Mouse (Mus musculus) erythroblast, adult 5-6 weeks (primary cell): Measurements from ENCODE around the gene Mib2. TPM values are rescaled to one million over a fixed set of nuclear protein-coding genes. Genes with fewer than 3 reads are reported as not detected.
"Not testable (repeated sequence)": the region's sequence is repeated elsewhere in the genome, so short reads cannot be mapped to it uniquely, and the experiment has no call there.

Experiments
- ATAC-seq: replicated peaks from 2 replicates; pipeline ENCODE4 v1.8.0; 2016; ENCODE audit warnings: moderate number of reproducible peaks, mild to moderate bottlenecking, moderate TSS enrichment, inconsistent platforms; ENCODE audit not compliant: poor library complexity, low FRiP score, severe bottlenecking
- total RNA-seq, 2 experiments: library from RNA; stranded (forward) in 1 of 2; stranded (reverse) in 1 of 2; fragments of 150-400 nt in 1 of 2; fragments of 200-764, 138-1000 nt in 1 of 2; gene quantifications; 2 replicates each; pipeline versions ENCODE4 v1.2.3 to v1.2.4; 2015 to 2017; ENCODE audit warnings: low replicate concordance in 2 of 2

Mib2 gene
- total RNA-seq, 2 experiments from 2014 or later = 0.77 to 3.2 TPM

GRCm38 (mm10) chr4:155675991-155676390 lies 7.0 kb upstream of the Mib2 start:
- ATAC-seq = peak; percentile 43; the same call in 1 of the 2 replicates

GRCm38 (mm10) chr4:155672082-155672481 lies 3.1 kb upstream of the Mib2 start:
- ATAC-seq = no peak

DNA sequence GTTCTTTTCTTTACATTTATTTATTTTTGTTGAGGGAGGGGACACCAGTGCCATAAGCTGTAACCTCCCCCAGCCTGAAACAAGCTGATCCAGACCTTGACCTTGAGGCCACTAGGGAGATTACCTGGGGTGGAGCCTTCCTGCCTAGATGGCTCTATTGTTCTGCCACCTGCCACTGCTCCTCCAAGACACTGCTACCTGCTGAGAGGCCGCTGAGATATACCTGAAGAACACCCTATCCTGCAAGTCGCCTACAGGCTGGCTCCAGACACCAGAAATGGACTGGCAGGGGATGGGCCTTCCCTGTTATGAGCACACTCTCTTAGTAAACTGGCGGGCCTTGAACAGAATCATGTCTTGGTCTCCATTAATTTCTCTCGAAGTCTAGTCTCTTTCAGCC lies 1.2 kb upstream of the Mib2 start:
- ATAC-seq = not testable (repeated sequence)

- ATAC-seq = no peak; the same call in none of the 2 replicates
Observed at GRCm38 (mm10) chr4:155669598-155670075, 639 bp upstream of the Mib2 start.

DNA sequence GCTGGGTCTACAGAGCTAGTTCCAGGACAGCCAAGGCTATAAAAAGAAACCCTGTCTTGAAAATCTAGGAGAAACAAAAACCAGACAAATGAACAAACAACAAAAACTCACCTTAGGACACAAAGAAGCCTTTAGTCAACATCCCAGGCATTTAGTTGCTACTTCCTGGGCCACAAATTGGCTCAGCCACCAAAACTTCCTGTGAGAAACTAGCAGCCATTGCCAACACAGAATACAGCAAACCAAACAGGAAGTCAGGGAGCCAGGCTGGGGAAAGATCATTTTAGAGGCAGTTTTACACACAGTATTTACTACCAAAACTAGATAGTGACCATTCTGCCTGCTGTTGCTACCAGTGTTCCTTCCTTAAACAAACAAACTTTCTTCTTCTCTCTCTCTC lies 2.1 kb downstream of the Mib2 start:
- ATAC-seq = no peak

DNA sequence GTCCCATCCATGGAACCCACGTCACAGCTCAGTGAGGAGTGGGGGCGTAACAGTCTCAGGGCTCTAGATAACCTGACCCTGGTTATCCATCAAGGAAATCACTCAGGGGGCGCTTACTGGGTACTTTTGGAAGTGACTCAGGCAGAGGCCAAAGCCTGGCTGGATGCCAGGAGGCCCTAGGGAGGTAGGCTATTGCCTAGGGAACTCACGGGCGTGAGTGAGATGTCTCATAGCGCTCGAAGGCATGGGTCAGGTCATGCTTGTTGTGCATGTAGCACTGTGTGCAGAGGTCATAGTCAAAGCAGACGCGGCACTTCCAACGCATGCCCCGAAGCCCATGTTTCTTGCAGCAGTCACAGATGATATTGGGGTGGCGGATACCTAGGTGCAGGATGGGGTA lies 8.4 kb downstream of the Mib2 start:
- ATAC-seq = no peak

DNA sequence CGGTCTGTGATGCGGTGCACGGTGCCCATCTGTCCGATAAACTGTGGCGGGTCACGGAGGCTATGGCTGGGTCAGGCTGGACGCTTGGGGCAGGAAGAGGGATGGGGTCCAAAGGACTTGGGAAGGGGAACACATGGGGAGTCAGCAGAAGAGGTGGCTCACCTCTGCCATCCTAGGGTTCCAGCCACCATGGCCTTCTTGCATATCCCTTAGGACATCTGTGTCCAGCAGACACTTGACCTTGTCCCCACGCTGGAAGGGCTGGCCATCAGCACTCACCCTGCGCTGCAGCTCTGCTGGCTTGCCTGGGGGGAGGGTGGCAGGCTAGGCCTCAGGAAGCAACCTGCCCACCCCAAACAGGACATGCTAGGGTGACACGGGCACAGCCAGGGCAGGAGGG lies 10.0 kb downstream of the Mib2 start:
- no peak for ATAC-seq

GRCm38 (mm10) chr4:155656214-155656751 lies 12.7 kb downstream of the Mib2 start:
- ATAC-seq = no peak

DNA sequence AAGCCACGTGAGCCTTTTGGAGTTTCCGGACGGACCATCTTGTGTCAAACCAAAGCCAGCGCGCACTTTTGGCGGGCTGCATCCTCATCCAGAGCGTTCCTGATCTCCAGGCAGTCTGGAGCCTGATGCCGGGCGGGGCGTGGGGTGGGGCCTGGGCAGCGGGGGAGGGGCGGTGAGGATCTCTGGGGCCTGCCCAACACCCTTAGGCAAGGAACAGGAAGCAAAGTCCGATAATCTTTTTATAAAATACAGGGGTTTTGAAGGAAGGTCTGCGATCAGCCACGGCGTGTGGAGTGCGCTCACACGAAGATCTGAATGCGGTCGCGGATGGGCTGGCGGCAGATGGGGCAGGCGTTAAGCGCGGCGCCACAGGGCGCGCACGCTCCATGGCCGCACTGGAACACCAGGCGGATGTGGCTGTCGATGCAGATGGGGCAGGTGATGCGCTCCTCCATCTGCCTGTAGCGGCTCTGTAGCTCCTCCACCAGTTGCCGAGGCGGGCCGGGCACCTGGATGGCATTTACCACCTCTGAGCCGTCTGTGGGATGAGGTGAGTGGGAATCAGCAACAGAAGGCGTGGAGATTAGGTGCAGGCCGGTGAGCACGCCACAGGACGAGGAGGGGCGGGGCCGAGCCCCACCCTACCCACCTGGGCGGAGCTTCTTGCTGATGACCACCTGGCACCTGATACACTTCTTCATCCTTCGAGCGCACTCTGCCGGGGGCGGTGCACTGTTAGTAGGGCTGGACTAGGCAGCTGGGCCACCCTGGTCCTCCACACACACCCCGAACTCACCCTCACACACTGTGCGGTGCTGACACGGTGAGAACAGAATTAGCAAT lies 14.3 kb downstream of the Mib2 start:
- no peak for ATAC-seq

DNA sequence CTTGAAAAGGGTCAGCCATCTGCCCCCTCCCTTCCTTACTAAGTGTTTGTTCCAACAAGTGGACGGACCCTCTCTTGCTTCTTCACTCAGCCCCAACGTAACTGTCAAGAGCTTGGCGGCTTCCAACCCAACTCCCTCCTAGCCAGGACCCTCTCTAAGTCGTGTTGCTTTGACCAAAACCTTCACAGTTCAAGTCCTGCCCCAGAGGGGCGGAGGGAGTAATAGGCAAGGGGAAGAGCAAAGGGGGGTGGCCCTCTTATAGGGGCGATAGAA lies 14.9 kb downstream of the Mib2 start:
- ATAC-seq = no peak

DNA sequence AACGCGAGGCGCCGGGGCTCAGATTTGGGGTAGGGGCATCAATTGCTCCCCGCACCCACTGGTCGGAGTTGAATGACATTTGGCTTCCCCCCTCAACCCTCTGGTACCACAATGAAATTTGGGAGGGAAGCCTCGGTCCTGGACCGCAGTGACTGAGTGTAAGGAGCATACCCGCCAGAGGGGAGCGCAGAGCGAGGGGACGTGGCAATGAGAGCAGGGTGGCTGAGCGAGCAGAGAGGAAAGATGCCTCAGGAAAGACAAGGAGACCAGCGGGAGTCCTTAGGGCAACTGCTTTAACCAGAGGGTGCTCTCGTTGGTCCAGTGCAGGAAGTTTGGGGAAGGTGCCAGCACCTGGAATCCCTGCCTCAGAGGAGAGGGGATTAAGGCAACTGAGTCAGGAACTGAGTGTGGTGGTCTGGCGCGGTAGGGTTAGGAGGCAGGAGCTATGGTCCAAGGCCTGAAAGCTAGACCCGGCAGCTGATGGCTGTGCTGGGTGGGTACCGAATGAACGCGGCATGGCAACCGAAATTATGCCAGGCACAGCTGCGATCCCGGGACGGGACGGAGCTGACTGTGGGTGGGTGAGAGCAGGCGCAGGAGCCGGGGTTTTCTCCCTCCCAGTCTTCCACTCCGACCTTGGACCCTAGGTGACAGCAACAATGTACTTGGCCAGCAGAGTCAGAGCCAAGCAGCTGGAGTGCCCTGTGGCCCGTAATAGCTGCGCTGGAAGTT lies 15.4 kb downstream of the Mib2 start:
- no peak for ATAC-seq

- no peak for ATAC-seq
Observed at GRCm38 (mm10) chr4:155653086-155653450, 15.9 kb downstream of the Mib2 start, which contains the start of gene Mmp23. Mmp23 (minus strand) TSS chr4:155653384.

DNA sequence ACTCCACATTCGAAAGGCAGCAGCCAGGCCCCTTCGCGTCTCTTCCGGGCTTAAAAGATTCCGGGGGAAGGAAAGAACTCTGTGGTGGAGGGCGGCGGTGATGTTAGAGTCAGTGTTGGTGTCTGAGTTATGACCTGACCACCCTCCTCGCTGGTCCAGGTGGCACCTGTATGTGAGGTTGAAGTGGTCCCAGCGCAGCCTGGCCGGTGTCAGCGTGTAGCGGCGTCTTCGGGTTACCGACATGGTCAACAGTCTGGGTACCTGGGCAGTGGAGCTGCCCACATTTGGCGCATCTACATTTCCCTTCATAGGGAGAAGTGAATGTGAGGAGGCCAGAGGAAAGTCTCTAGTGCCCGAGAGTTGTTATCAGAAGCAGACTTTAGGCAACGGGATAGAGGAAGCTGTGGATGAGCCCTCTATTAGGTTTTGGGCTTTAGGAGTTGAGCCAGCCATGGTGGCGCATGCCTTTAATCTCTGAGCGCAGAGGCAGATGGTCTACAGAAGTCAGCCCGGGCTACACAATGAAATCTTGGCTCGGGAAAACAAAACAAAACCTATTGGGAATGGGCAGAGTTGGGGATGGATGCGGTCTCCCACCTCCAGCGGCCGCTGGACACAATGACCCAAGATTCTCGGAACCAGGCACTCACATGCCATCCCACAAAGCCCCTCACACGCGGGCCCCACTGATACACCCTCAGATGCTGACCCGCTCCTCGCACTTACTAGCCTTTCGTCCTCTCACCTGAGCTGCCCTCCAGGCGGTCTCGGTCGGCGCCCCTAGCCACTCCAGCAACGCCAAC lies 16.5 kb downstream of the Mib2 start:
- no peak for ATAC-seq

- no peak for ATAC-seq
Observed at GRCm38 (mm10) chr4:155651553-155652269, 17.3 kb downstream of the Mib2 start.

DNA sequence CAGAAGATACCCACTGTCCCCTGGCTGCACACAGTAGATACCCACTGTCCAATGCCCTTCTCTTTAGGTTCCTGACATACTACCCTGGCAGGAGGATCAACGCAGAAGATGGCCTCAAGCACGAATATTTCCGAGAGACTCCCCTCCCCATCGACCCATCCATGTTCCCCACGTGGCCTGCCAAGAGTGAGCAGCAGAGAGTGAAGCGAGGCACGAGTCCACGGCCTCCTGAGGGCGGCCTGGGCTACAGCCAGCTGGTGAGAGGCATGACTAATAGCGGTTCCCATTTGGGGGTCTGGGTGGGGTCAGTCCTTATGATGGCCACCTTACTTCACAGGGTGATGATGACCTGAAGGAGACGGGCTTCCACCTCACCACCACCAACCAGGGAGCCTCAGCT lies 19.6 kb downstream of the Mib2 start:
- ATAC-seq = no peak

GRCm38 (mm10) chr4:155645721-155646120 lies 23.3 kb downstream of the Mib2 start:
- ATAC-seq = no peak

DNA sequence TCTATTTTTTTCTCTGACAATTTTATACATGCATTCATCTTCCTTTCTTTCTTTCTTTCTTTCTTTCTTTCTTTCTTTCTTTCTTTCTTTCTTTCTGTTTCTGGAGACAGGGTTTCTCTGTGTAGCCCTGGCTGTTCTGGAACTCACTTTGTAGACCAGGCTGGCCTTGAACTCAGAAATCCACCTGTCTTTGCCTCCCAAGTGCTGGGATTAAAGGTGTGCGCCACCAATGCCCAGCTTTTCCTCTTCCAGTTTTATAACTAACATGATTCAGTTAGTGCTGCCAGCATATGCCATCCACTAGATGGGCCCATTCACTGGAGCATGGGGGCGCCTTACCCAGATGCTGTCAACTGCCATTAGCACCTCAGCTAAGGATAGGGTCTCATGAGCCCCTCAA lies 23.7 kb downstream of the Mib2 start, which contains the start of gene Gm10563:
Gene Gm10563 (minus strand): TSS at position 101 of the 400 bp plus-strand sequence.
- not testable (repeated sequence) for ATAC-seq

- ATAC-seq = no peak
Observed at GRCm38 (mm10) chr4:155643531-155643930, 25.5 kb downstream of the Mib2 start.

DNA sequence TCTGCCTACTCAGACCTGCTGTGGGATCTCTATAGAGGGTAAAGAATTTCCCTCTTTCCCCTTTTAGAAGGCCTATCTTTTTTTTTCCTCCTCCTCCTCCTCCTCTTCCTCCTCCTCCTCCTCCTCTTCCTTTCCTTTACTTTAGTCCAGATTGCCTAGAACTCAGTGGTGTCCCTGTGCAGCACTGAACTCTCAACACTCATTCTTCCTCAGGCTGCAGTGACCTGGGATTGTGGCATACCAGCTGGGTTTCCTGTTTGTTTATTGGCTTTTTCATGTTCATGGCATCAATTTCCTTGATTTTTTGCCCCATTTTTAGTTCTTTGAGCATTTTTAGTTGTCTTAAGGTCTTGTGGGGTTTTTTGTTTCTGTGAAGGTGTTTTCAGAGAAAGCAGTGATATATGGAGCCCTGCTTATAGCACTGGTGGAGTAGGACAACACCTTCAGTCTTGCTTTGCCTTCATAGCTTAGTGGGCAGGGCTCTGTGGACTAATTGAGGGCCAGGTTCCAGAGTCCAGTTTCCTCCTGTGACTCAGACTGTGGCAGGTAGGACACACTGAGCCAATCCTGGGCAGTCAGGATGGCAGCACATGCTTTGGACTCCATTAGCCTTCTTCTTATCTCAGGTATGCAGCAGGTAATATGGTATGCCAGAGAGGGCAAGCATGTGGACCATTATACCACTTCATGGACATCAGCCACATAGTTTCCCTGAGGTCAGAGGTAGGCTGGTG lies 33.1 kb downstream of the Mib2 start:
- ATAC-seq = no peak
